Mouse (Mus musculus) intestine, embryonic 14.5 days (tissue): ENCODE measurements at regions not wholly inside any gene's neighbourhood (a gene's known extent, or its start where the extent isn't known, plus 50 kb on each side); places are given as distances from the start of the nearest gene placed in this dataset.

Experiments used
- ATAC-seq: fragments of 200-750 bp; cut with Nextera tagmentation; replicated peaks from 2 replicates; pipeline ENCODE4 v1.8.0; 2017; ENCODE audit warnings: low read depth, moderate number of reproducible peaks, moderate TSS enrichment, moderate library complexity; ENCODE audit not compliant: low FRiP score, low TSS enrichment
- DNase-seq: peaks from one replicate; pipeline ENCODE4 v3.0.0-alpha.2; 2018; ENCODE audit warnings: low spot score
- H3K27ac ChIP-seq: fragments of 300-500 bp; sonication (generic); 2 replicates; pipeline ENCODE4 v1.5.1; 2014; ENCODE audit warnings: low read depth, mild to moderate bottlenecking, control low read depth
- H3K27me3 ChIP-seq: fragments of 300-500 bp; sonication (generic); replicated peaks from 2 replicates; pipeline ENCODE4 v1.6.1; 2014; ENCODE audit warnings: low read length, control low read depth; ENCODE audit not compliant: control insufficient read depth, insufficient read depth
- H3K36me3 ChIP-seq: fragments of 300-500 bp; sonication (generic); 2 replicates; pipeline ENCODE4 v1.6.1; 2014; ENCODE audit warnings: low read length, control low read depth; ENCODE audit not compliant: control insufficient read depth, insufficient read depth
- H3K4me1 ChIP-seq: fragments of 300-500 bp; sonication (generic); replicated peaks from 2 replicates; pipeline ENCODE4 v1.6.1; 2014; ENCODE audit warnings: low read length, control low read depth, mixed read lengths; ENCODE audit not compliant: control insufficient read depth, insufficient read depth
- H3K4me2 ChIP-seq: fragments of 300-500 bp; sonication (generic); 2 replicates; pipeline ENCODE4 v1.6.1; 2014; ENCODE audit warnings: low read length
- H3K4me3 ChIP-seq: fragments of 300-500 bp; sonication (generic); 2 replicates; pipeline ENCODE4 v1.5.1; 2014; ENCODE audit warnings: low read depth, low read length, control low read depth, mixed read lengths
- H3K9ac ChIP-seq: fragments of 300-500 bp; sonication (generic); 2 replicates; pipeline ENCODE4 v1.6.1; 2014; ENCODE audit warnings: mild to moderate bottlenecking, low read length
- H3K9me3 ChIP-seq: fragments of 300-500 bp; sonication (generic); 2 replicates; pipeline ENCODE4 v1.6.1; 2016; ENCODE audit warnings: low read length, control low read depth; ENCODE audit not compliant: control insufficient read depth
- WGBS: fragments of 180-500 bp; shearing (Covaris S2); extraction: QIAGEN DNeasy Blood & Tissue Kit; methylation state at CpG from one replicate; pipeline ENCODE4 v1.1.7; 2014; 5-methylcytosine and 5-hydroxymethylcytosine counted together

DNA sequence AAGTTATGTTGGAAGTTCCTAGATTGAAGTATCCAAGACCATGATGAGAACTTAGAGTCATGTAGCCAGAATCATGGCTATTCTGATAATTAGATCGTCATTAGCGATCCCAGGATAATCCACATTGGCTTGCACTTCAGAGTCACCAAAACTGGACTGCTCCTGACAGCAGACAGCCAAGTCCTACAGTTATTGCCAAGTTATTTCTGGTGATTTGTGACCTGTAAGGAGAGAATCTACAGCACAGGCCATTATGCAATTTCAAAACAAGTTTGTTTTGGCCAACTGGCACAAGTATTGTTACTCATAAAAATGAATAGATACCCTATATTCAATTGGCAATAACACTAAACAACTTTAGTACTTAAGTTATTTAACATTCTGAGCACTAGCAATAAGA, 447.9 kb upstream of the Robo1 start:
- Histone ChIP-seq H3K4me2 (no peak overlapping the region), H3K27ac (no peak overlapping the region), H3K4me3 (no peak overlapping the region), H3K27me3 (no peaks in the 10 kb centered on the region), H3K9ac (no peak overlapping the region), H3K4me1 (no peaks in the 10 kb centered on the region), H3K9me3 (no peaks in the 10 kb centered on the region), H3K36me3 (no peaks in the 10 kb centered on the region)
- WGBS, result 83% methylated on average over 2 of the region's 2 CpGs
- DNase-seq (no peak), ATAC-seq (no peak)

GRCm38 (mm10) chr16:71885701-71886100, 422.4 kb upstream of the Robo1 start:
- no peaks in the 10 kb centered on the region for H3K4me1 ChIP-seq
- H3K27me3 ChIP-seq, result no peaks in the 10 kb centered on the region
- H3K4me2 ChIP-seq, result no peak overlapping the region
- no peak overlapping the region for H3K4me3 ChIP-seq
- DNase-seq (no peak), ATAC-seq (no peak)
- H3K36me3 ChIP-seq, result no peaks in the 10 kb centered on the region
- H3K9me3 ChIP-seq, result no peaks in the 10 kb centered on the region
- no peak overlapping the region for H3K27ac ChIP-seq
- H3K9ac ChIP-seq, result no peak overlapping the region
- 81% methylated on average over 4 of the region's 4 CpGs for WGBS

DNA sequence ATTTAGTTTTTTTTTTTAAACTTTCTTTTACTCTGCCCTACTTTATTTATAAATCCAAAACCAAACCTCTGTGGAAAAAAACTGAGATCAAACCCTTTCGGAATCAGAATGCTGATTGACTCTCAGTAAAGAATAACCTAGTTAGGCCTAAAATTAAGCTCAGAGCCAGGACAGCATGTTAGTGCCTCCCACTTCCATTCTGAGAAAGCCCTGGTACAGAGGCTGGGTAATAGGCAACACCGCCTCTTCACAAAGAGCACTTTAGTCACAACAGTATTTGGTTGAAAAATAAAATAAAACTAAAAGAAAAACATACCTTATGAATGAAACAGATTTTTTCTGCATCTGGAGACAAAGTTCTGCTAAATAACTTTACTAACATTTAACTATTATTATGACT, 418.4 kb upstream of the Robo1 start:
- H3K9me3 ChIP-seq, result no peaks in the 10 kb centered on the region
- DNase-seq, result no peak
- WGBS, result 95% methylated on average over 2 of the region's 2 CpGs
- no peak overlapping the region for H3K4me2 ChIP-seq
- H3K27ac ChIP-seq, result no peak overlapping the region
- H3K4me1 ChIP-seq, result no peaks in the 10 kb centered on the region
- no peak for ATAC-seq
- no peak overlapping the region for H3K4me3 ChIP-seq
- no peaks in the 10 kb centered on the region for H3K36me3 ChIP-seq
- no peak overlapping the region for H3K9ac ChIP-seq
- no peaks in the 10 kb centered on the region for H3K27me3 ChIP-seq

GRCm38 (mm10) chr16:71923111-71923510, 385.0 kb upstream of the Robo1 start:
- Histone ChIP-seq H3K36me3 (no peaks in the 10 kb centered on the region), H3K4me2 (no peak overlapping the region), H3K4me1 (no peaks in the 10 kb centered on the region), H3K27ac (no peak overlapping the region), H3K9me3 (no peaks in the 10 kb centered on the region), H3K27me3 (no peaks in the 10 kb centered on the region), H3K9ac (no peak overlapping the region), H3K4me3 (no peak overlapping the region)
- DNase-seq (no peak), ATAC-seq (no peak)
- WGBS, result 90% methylated on average over 13 of the region's 13 CpGs

DNA sequence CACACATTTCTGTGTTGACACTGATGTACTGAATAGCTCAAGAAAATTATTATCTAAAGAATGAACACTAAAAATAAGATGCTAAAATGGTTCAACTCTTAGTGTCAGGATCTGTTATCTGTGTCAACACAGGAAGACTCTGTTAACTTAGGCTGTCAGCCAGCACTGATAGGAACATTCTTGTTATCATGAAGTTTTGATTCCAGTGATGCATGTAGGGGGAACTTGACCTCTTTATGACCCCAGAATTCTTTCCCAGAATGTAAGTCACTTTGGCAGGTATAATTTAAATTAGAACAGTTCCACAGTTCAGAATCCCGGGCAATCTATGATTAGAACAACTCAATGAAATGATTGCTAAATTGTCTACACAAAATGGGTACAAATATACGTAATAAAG, 363.9 kb upstream of the Robo1 start:
- WGBS, result 61% methylated on average over 2 of the region's 2 CpGs
- no peak for ATAC-seq

GRCm38 (mm10) chr16:71944846-71945245, 363.3 kb upstream of the Robo1 start:
- Histone ChIP-seq H3K4me3 (no peak overlapping the region), H3K27me3 (no peaks in the 10 kb centered on the region), H3K9ac (no peak overlapping the region), H3K27ac (no peak overlapping the region), H3K4me1 (no peaks in the 10 kb centered on the region), H3K9me3 (no peaks in the 10 kb centered on the region), H3K36me3 (no peaks in the 10 kb centered on the region), H3K4me2 (no peak overlapping the region)
- DNase-seq (no peak), ATAC-seq (no peak)
- WGBS, result 79% methylated on average over 2 of the region's 2 CpGs

More for the DNA sequence above, 363.9 kb upstream of the Robo1 start:
- Histone ChIP-seq H3K4me1 (no peaks in the 10 kb centered on the region), H3K4me3 (no peak overlapping the region), H3K9me3 (no peaks in the 10 kb centered on the region), H3K36me3 (no peaks in the 10 kb centered on the region), H3K27ac (no peak overlapping the region), H3K9ac (no peak overlapping the region), H3K4me2 (no peak overlapping the region), H3K27me3 (no peaks in the 10 kb centered on the region)
- no peak for DNase-seq

GRCm38 (mm10) chr16:71952879-71953406, 355.2 kb upstream of the Robo1 start:
- 65% methylated on average over 2 of the region's 2 CpGs for WGBS
- ATAC-seq (no peak), DNase-seq (no peak)
- Histone ChIP-seq H3K4me3 (no peak overlapping the region), H3K9me3 (no peaks in the 10 kb centered on the region), H3K4me1 (no peaks in the 10 kb centered on the region), H3K4me2 (no peak overlapping the region), H3K9ac (no peak overlapping the region), H3K36me3 (no peaks in the 10 kb centered on the region), H3K27me3 (no peaks in the 10 kb centered on the region), H3K27ac (no peak overlapping the region)

GRCm38 (mm10) chr16:71963579-71963978, 344.5 kb upstream of the Robo1 start:
- no peak overlapping the region for H3K4me2 ChIP-seq
- no peaks in the 10 kb centered on the region for H3K4me1 ChIP-seq
- no peaks in the 10 kb centered on the region for H3K27me3 ChIP-seq
- H3K36me3 ChIP-seq, result no peaks in the 10 kb centered on the region
- H3K4me3 ChIP-seq, result no peak overlapping the region
- no peak overlapping the region for H3K27ac ChIP-seq
- no peaks in the 10 kb centered on the region for H3K9me3 ChIP-seq
- no peak for DNase-seq
- ATAC-seq, result no peak
- no peak overlapping the region for H3K9ac ChIP-seq

DNA sequence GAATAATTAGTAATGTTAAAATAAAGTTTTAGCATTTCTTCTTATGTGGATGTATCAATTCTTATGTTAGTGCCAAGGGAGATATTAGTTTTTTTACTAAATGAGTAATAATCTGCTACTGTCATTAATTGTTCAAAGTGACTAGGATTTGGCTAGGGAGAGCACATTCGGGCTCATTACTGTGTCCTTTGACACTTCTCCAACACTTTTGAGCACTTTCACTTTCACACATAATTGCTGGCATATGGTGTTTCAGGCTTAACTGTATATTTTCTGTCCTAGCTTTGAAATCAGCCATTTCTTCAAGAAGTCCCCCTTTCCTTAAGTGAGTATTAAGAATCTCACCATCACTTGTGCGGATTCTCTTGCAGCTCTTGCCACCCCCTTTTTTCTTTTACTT, 334.3 kb upstream of the Robo1 start:
- DNase-seq, result no peak
- H3K9me3 ChIP-seq, result no peaks in the 10 kb centered on the region
- H3K4me1 ChIP-seq, result no peaks in the 10 kb centered on the region
- no peaks in the 10 kb centered on the region for H3K36me3 ChIP-seq
- H3K4me3 ChIP-seq, result no peak overlapping the region
- WGBS, result 76% methylated on average over 2 of the region's 2 CpGs
- no peaks in the 10 kb centered on the region for H3K27me3 ChIP-seq
- no peak overlapping the region for H3K27ac ChIP-seq
- no peak overlapping the region for H3K9ac ChIP-seq
- ATAC-seq, result no peak
- H3K4me2 ChIP-seq, result no peak overlapping the region
